Mouse (Mus musculus) heart, postnatal 10 days (tissue): ENCODE measurements around the gene Tsfm. TPM values are rescaled to one million over a fixed set of nuclear protein-coding genes. Genes with fewer than 3 reads are reported as not detected.
"Not testable (repeated sequence)": the region's sequence is repeated elsewhere in the genome, so short reads cannot be mapped to it uniquely, and the experiment has no call there.

Experiments used
- DNase-seq, 2 experiments: peaks; one replicate each; pipeline ENCODE4 v3.0.0; 2021
- intact Hi-C: fragments of 180-260 bp; cut with DNase I; formaldehyde crosslinking; loops from one replicate; pipeline ENCODE4 v1.15.1; 2025
- total RNA-seq, 2 experiments: library from RNA; stranded (reverse); gene quantifications; 2 replicates each; pipeline ENCODE4 v1.2.3; 2021

Tsfm gene
- total RNA-seq, 2 experiments from 2014 or later = 53.1 to 66.2 TPM

GRCm38 (mm10) chr10:127063913-127064870 is 33.6 kb upstream of the Tsfm start:
- intact Hi-C loops = no loop called here
- DNase-seq = no peak

- intact Hi-C loops = no loop called here
- DNase-seq = peak; percentile 98
Measured at GRCm38 (mm10) chr10:127063239-127063872, 32.7 kb upstream of the Tsfm start, which contains the start of gene Cdk4. Gene Cdk4 (plus strand): TSS chr10:127063534.

- no peak for DNase-seq
- intact Hi-C loops = no loop called here
Measured at GRCm38 (mm10) chr10:127062503-127062902, 31.9 kb upstream of the Tsfm start.

- DNase-seq, intact Hi-C loops: not testable (repeated sequence)
Measured at GRCm38 (mm10) chr10:127062101-127062500, 31.5 kb upstream of the Tsfm start.

GRCm38 (mm10) chr10:127061513-127061912 is 30.9 kb upstream of the Tsfm start:
- DNase-seq = no peak
- intact Hi-C loops = no loop called here

- DNase-seq = no peak
- intact Hi-C loops = no loop called here
Measured at GRCm38 (mm10) chr10:127061085-127061484, 30.4 kb upstream of the Tsfm start.

- DNase-seq = peak in 1 of 2 experiments; percentile 51
- intact Hi-C loops = no loop called here
Measured at GRCm38 (mm10) chr10:127059968-127060916, 29.6 kb upstream of the Tsfm start, which contains the start of gene March9. Gene March9 (minus strand): TSS chr10:127060184.

GRCm38 (mm10) chr10:127059174-127059967 is 28.7 kb upstream of the Tsfm start:
- DNase-seq = no peak
- intact Hi-C loops = no loop called here

- DNase-seq = no peak
- intact Hi-C loops = no loop called here
Measured at GRCm38 (mm10) chr10:127058708-127059107, 28.1 kb upstream of the Tsfm start.

GRCm38 (mm10) chr10:127058161-127058560 is 27.5 kb upstream of the Tsfm start:
- intact Hi-C loops = no loop called here
- peak; percentile 74 to 84 for DNase-seq

- DNase-seq = no peak
- intact Hi-C loops = no loop called here
Measured at GRCm38 (mm10) chr10:127056490-127056889, 25.9 kb upstream of the Tsfm start.

GRCm38 (mm10) chr10:127055406-127055805 is 24.8 kb upstream of the Tsfm start:
- DNase-seq = no peak
- intact Hi-C loops = no loop called here

- intact Hi-C loops = no loop called here
- DNase-seq = no peak
Measured at GRCm38 (mm10) chr10:127054646-127055045, 24.0 kb upstream of the Tsfm start.

- DNase-seq = no peak
- intact Hi-C loops = no loop called here
Measured at GRCm38 (mm10) chr10:127050119-127050474, 19.5 kb upstream of the Tsfm start.

GRCm38 (mm10) chr10:127049395-127050118 is 18.9 kb upstream of the Tsfm start:
- intact Hi-C loops = no loop called here

GRCm38 (mm10) chr10:127048608-127049394 is 18.2 kb upstream of the Tsfm start:
- intact Hi-C loops = no loop called here
- no peak for DNase-seq

More at GRCm38 (mm10) chr10:127049395-127050118, 18.9 kb upstream of the Tsfm start:
- DNase-seq = no peak

- intact Hi-C loops = no loop called here
- no peak for DNase-seq
Measured at GRCm38 (mm10) chr10:127047954-127048353, 17.3 kb upstream of the Tsfm start, which contains the start of gene Cyp27b1. Gene Cyp27b1 (plus strand): TSS chr10:127048250.

- DNase-seq = no peak
Measured at GRCm38 (mm10) chr10:127043187-127043586, 12.5 kb upstream of the Tsfm start.

More at GRCm38 (mm10) chr10:127043187-127043586, 12.5 kb upstream of the Tsfm start:
- intact Hi-C loops = no loop called here
